Mouse (Mus musculus) hindbrain, embryonic 14.5 days (tissue): ENCODE results near the gene Tgfbr3. TPM values are rescaled to one million over a fixed set of nuclear protein-coding genes. Genes with fewer than 3 reads are reported as not detected.

Experiments used
- ATAC-seq: fragments of 200-750 bp; cut with Nextera tagmentation; 2 replicates; pipeline ENCODE4 v1.8.0; 2017; ENCODE audit warnings: moderate number of reproducible peaks, mild to moderate bottlenecking, moderate TSS enrichment, moderate library complexity; ENCODE audit not compliant: low FRiP score
- DNase-seq: peaks from one replicate; pipeline ENCODE4 v3.0.0-alpha.2; 2015; ENCODE audit warnings: low spot score
- H3K27ac ChIP-seq: fragments of 300-500 bp; sonication (generic); 2 replicates; pipeline ENCODE4 v1.5.1; 2014; ENCODE audit warnings: mild to moderate bottlenecking, moderate library complexity
- H3K27me3 ChIP-seq: fragments of 300-500 bp; sonication (generic); 2 replicates; pipeline ENCODE4 v1.6.1; 2014; ENCODE audit warnings: mild to moderate bottlenecking, low read length, mixed read lengths; ENCODE audit not compliant: control insufficient read depth, insufficient read depth
- H3K36me3 ChIP-seq: fragments of 300-500 bp; sonication (generic); replicated peaks from 2 replicates; pipeline ENCODE4 v1.6.1; 2014; ENCODE audit not compliant: control insufficient read depth, insufficient read depth
- H3K4me1 ChIP-seq: fragments of 300-500 bp; sonication (generic); replicated peaks from 2 replicates; pipeline ENCODE4 v1.6.1; 2014; ENCODE audit warnings: antibody characterized with exemption, low read length, mixed read lengths; ENCODE audit not compliant: control insufficient read depth, insufficient read depth
- H3K4me2 ChIP-seq: fragments of 300-500 bp; sonication (generic); replicated peaks from 2 replicates; pipeline ENCODE4 v1.6.1; 2014; ENCODE audit warnings: mild to moderate bottlenecking, moderate library complexity
- H3K4me3 ChIP-seq: fragments of 300-500 bp; sonication (generic); replicated peaks from 2 replicates; pipeline ENCODE4 v1.5.1; 2014; ENCODE audit warnings: mild to moderate bottlenecking, low read length
- H3K9ac ChIP-seq: fragments of 300-500 bp; sonication (generic); 2 replicates; pipeline ENCODE4 v1.6.1; 2014
- H3K9me3 ChIP-seq: fragments of 300-500 bp; sonication (generic); 2 replicates; pipeline ENCODE4 v1.6.1; 2016; ENCODE audit warnings: low read length; ENCODE audit not compliant: control insufficient read depth
- WGBS: fragments of 180-500 bp; shearing (Covaris S2); extraction: QIAGEN DNeasy Blood & Tissue Kit; methylation state at CpG from one replicate; pipeline ENCODE4 v1.1.7; 2014; 5-methylcytosine and 5-hydroxymethylcytosine counted together
- polyA plus RNA-seq: library from polyadenylated mRNA; unstranded; fragments of >200 nt; fragmentation: Nextera tagmentation; extraction: Ambion mirVana; gene quantifications from 2 replicates; pipeline ENCODE4 v1.2.1, GENCODE M21; 2014

The Tgfbr3 gene
- polyA plus RNA-seq, 1 experiment from 2014 or later = 7.1 TPM

DNA sequence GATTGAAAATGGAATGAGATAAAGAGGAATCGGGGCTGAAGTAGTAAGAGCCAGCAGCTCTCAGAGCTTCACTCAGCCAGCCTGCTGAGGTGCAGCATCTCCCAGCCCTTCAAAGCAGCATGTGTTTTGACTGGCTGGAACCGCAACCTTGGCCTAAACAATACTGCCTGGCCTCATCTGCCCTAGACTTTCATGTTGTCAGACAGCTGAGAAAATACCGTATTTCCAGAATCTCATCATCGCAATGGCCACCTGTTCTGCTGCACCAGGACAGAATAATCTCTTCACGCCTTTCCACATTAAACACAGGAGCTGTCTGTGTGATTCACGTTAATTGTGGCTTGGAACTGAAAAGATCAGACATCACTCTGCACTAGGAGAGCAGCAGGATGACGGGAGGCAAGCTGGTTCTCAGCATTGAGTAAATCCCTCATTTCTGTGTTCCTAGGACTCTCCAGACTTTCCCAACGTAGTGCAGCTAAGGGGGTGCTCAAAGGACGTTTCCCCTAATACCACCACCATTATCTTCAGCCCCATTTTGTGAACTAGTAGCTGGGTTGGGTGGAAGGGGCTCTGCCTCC lies 145.1 kb downstream of the Tgfbr3 start:
- no peak overlapping the region for H3K27ac ChIP-seq
- no peak overlapping the region for H3K9ac ChIP-seq
- WGBS = 38% methylated on average over 9 of the region's 9 CpGs
- ATAC-seq (no peak), DNase-seq (no peak)
- peaks cover 14% of the 10 kb centered on the region; the same call in 1 of the 2 replicates for H3K4me1 ChIP-seq
- H3K36me3 ChIP-seq = no peaks in the 10 kb centered on the region
- H3K27me3 ChIP-seq = no peaks in the 10 kb centered on the region
- no peak overlapping the region for H3K4me3 ChIP-seq
- H3K9me3 ChIP-seq = no peaks in the 10 kb centered on the region
- no peak overlapping the region for H3K4me2 ChIP-seq

DNA sequence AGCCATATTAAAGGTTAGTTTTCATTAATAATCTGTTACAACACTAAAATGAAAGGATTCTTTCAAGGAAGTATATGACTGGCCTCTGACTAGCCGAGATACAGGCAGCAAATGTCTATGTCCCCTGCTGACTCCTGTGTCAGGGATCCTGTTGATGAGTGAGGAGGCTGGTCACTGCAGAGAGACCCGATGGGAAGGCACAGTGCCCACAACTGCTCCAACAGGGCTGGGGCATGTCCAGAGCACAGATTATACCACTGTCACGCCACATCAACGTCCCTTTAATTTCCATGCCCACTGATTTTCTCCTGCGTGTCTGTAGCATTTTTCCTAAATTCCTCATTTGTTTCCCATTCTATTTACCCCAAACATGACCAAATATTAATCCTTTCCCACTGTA lies 146.0 kb downstream of the Tgfbr3 start:
- Histone ChIP-seq H3K27me3 (no peaks in the 10 kb centered on the region), H3K9ac (no peak overlapping the region), H3K4me2 (no peak overlapping the region), H3K27ac (no peak overlapping the region), H3K36me3 (no peaks in the 10 kb centered on the region), H3K4me1 (peaks cover 8% of the 10 kb centered on the region; the same call in 1 of the 2 replicates), H3K9me3 (no peaks in the 10 kb centered on the region), H3K4me3 (no peak overlapping the region)
- no peak for ATAC-seq
- DNase-seq = no peak
- 58% methylated on average over 5 of the region's 5 CpGs for WGBS

DNA sequence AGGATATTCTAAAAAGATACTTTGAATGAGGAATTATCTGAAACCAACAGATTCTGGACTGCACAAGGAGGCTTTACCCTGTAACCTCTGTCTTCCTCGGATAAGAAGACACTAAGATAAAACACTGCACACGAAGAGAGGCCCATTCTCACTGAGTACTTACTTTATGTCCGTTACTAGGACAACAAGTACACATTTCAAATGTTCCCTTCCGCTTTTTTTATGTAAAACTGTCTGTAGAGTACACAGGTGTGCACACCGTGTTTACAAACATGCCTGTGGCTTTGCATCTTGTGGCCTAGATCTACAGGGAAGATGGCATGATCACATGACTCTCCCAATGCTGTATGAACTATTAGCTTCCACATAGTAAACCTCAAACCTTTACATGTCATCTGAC lies 146.6 kb downstream of the Tgfbr3 start:
- 87% methylated on average over 5 of the region's 5 CpGs for WGBS
- Histone ChIP-seq H3K27ac (no peak overlapping the region), H3K9ac (no peak overlapping the region), H3K36me3 (no peaks in the 10 kb centered on the region), H3K27me3 (no peaks in the 10 kb centered on the region), H3K4me3 (no peak overlapping the region), H3K4me1 (0 out of 2 replicates have a peak, but pooled peaks cover 5% of the 10 kb centered on the region), H3K9me3 (no peaks in the 10 kb centered on the region), H3K4me2 (no peak overlapping the region)
- no peak for DNase-seq
- no peak for ATAC-seq

GRCm38 (mm10) chr5:107141375-107141774 lies 148.1 kb downstream of the Tgfbr3 start:
- Histone ChIP-seq H3K9ac (no peak overlapping the region), H3K9me3 (no peaks in the 10 kb centered on the region), H3K27me3 (no peaks in the 10 kb centered on the region), H3K36me3 (no peaks in the 10 kb centered on the region), H3K4me1 (no peaks in the 10 kb centered on the region), H3K4me2 (no peak overlapping the region), H3K27ac (no peak overlapping the region), H3K4me3 (no peak overlapping the region)
- WGBS = 83% methylated on average over 5 of the region's 5 CpGs
- ATAC-seq (no peak), DNase-seq (no peak)

DNA sequence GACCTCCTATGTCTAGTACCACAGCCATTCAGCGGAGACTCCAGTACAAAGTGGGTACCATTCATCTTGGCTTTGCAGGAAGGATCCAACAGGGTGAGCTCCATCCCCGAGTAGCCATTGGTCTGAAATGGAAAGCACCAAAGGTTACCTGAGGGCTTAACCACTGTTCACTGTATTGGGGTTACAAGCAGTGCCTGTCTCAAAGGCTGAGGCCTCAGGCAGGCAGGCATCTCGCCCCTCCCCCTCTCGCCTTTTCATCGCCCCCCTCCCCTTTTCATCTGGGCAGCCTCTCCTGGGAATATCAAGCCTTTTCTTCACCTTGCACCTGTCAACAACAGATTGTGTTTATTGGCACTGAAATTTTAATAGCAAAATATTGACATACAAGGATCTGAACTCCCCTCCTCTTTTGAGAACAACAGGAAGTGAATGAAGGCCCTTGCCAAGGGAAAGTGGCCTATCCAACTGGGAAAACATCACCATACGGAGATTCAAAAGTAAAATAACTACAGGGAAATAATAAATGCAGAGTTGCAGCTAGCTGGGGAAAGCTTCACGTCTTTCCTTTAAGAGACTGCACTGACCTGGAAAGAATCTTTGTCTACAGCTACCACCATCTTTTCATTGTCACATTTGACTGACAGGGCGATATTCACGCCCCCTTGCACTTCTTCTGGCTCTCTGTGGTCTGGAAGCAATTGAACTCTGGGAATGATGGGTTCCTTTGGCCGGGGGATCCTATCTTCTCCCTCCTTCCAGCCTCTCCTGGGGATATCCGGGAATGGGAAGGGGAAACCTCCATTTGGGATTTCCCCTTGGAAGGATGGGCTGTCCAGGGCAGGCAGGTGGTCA lies 149.4 kb downstream of the Tgfbr3 start:
- WGBS = 45% methylated on average over 11 of the region's 11 CpGs
- ATAC-seq (no peak), DNase-seq (no peak)
- no peak overlapping the region for H3K4me2 ChIP-seq
- no peaks in the 10 kb centered on the region for H3K36me3 ChIP-seq
- no peaks in the 10 kb centered on the region for H3K9me3 ChIP-seq
- H3K27ac ChIP-seq = no peak overlapping the region
- no peaks in the 10 kb centered on the region for H3K4me1 ChIP-seq
- no peaks in the 10 kb centered on the region for H3K27me3 ChIP-seq
- no peak overlapping the region for H3K9ac ChIP-seq
- H3K4me3 ChIP-seq = no peak overlapping the region

GRCm38 (mm10) chr5:107133336-107133735 lies 156.1 kb downstream of the Tgfbr3 start:
- Histone ChIP-seq H3K27ac (no peak overlapping the region), H3K4me3 (no peak overlapping the region), H3K9me3 (no peaks in the 10 kb centered on the region), H3K4me1 (no peaks in the 10 kb centered on the region), H3K27me3 (0 out of 2 replicates have a peak, but pooled peaks cover 3% of the 10 kb centered on the region), H3K36me3 (peaks cover 5% of the 10 kb centered on the region; the same call in 1 of the 2 replicates), H3K9ac (no peak overlapping the region), H3K4me2 (no peak overlapping the region)
- 90% methylated on average over 2 of the region's 2 CpGs for WGBS
- ATAC-seq = no peak
- no peak for DNase-seq

- H3K36me3 ChIP-seq = peaks cover 5% of the 10 kb centered on the region; the same call in 1 of the 2 replicates
- H3K27me3 ChIP-seq = 0 out of 2 replicates have a peak, but pooled peaks cover 3% of the 10 kb centered on the region
- ATAC-seq = no peak
- H3K4me3 ChIP-seq = no peak overlapping the region
- H3K9me3 ChIP-seq = no peaks in the 10 kb centered on the region
- no peak overlapping the region for H3K4me2 ChIP-seq
- H3K9ac ChIP-seq = no peak overlapping the region
- no peaks in the 10 kb centered on the region for H3K4me1 ChIP-seq
- DNase-seq = no peak
- no peak overlapping the region for H3K27ac ChIP-seq
- 79% methylated on average over 8 of the region's 8 CpGs for WGBS
Measured at GRCm38 (mm10) chr5:107132231-107132630, 157.2 kb downstream of the Tgfbr3 start.

- no peaks in the 10 kb centered on the region for H3K9me3 ChIP-seq
- H3K4me1 ChIP-seq = no peaks in the 10 kb centered on the region
- H3K4me2 ChIP-seq = no peak overlapping the region
- no peak overlapping the region for H3K9ac ChIP-seq
- H3K27ac ChIP-seq = no peak overlapping the region
- 0 out of 2 replicates have a peak, but pooled peaks cover 3% of the 10 kb centered on the region for H3K27me3 ChIP-seq
- DNase-seq (no peak), ATAC-seq (no peak)
- H3K4me3 ChIP-seq = no peak overlapping the region
- H3K36me3 ChIP-seq = peaks cover 5% of the 10 kb centered on the region; the same call in 1 of the 2 replicates
- WGBS = 48% methylated on average over 5 of the region's 5 CpGs
Measured at GRCm38 (mm10) chr5:107129304-107129703, 160.1 kb downstream of the Tgfbr3 start.

GRCm38 (mm10) chr5:107126561-107126960 lies 162.9 kb downstream of the Tgfbr3 start:
- no peaks in the 10 kb centered on the region for H3K4me1 ChIP-seq
- H3K4me2 ChIP-seq = no peak overlapping the region
- no peak overlapping the region for H3K4me3 ChIP-seq
- WGBS = 46% methylated on average over 7 of the region's 7 CpGs
- H3K9me3 ChIP-seq = no peaks in the 10 kb centered on the region
- ATAC-seq (no peak), DNase-seq (no peak)
- H3K36me3 ChIP-seq = no peaks in the 10 kb centered on the region
- H3K27me3 ChIP-seq = 0 out of 2 replicates have a peak, but pooled peaks cover 3% of the 10 kb centered on the region
- H3K27ac ChIP-seq = no peak overlapping the region
- no peak overlapping the region for H3K9ac ChIP-seq
